ENCODE assay signal across 21 mouse cellular contexts in the genomic region with DNA sequence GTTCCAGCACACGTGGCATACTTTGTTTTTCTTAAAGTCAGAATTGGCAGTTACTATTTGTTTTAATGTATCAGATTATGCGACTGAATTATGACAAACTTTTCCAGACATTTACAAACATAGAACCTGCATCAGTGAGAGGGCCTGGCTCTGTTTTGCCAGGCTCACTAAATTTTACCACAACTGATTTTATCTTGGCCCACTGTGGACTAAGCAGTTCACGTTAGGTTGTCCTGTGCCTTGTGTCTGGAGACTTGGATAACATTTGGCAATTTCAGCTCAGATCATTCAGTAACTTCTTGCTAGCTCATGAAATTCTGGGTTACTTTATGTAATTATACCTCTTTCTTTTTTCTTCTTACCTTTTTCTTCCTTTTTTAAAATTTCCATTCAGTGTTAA. TPM values are rescaled to one million over a fixed set of nuclear protein-coding genes. Genes with fewer than 3 reads are reported as not detected.
A peak's percentile ranks its signal among the peaks of the same experiment; 100 is the strongest.
DNase-seq lines count a peak whose midpoint lies in the region; ATAC-seq lines count a peak whose summit lies in the region.
"Had no signal": no experiment of that assay in that cellular context is flagged by ENCODE, and none has a peak within 500 bp of the region (broad histone marks: within the 10 kb centered on the region; RNA-seq: fewer than 3 reads in every experiment).

No protein-coding gene starts in this region.

- H3K36me3 ChIP-seq in midbrain, embryonic 11.5 days (ENCODE audit: control insufficient read depth, insufficient read depth, low read length), result 0 out of 2 replicates have a peak, but pooled peaks cover 2% of the 10 kb centered on the region
- H3K36me3 ChIP-seq in midbrain, embryonic 10.5 days, result peaks cover 70% of the 10 kb centered on the region

- no peaks in the 10 kb centered on the region for H3K27me3 ChIP-seq in midbrain, embryonic 11.5 days (ENCODE audit: control insufficient read depth, insufficient read depth, low read length)
- no peaks in the 10 kb centered on the region for H3K27me3 ChIP-seq in midbrain, embryonic 10.5 days (ENCODE audit: low read depth, poor library complexity, severe bottlenecking)
- H3K27me3 ChIP-seq: embryonic facial prominence, embryonic 12.5 days; forebrain, embryonic 13.5 days; forebrain, embryonic 15.5 days; Patski had no signal

- no peak for ATAC-seq in midbrain, embryonic 11.5 days (ENCODE audit: low FRiP score)
- peak; percentile 50; the same call in 1 of the 2 replicates for ATAC-seq in megakaryocyte progenitor cell, adult 5-6 weeks (replicated peaks; ENCODE audit: poor library complexity)
- ATAC-seq: activated CD4-positive, CD25-positive, alpha-beta regulatory T cell, adult 4 months; forebrain, embryonic 13.5 days; forebrain, embryonic 15.5 days; forebrain, postnatal 0 days; Patski had no signal

- 84% methylated on average over 3 of the region's 3 CpGs for WGBS in midbrain, embryonic 11.5 days
- 83% methylated on average over 3 of the region's 3 CpGs for WGBS in midbrain, embryonic 10.5 days

- no peak overlapping the region for H3K9ac ChIP-seq in midbrain, embryonic 11.5 days (ENCODE audit: low read length)
- H3K9ac ChIP-seq: embryonic facial prominence, embryonic 12.5 days; forebrain, embryonic 13.5 days; forebrain, embryonic 15.5 days; forebrain, postnatal 0 days had no signal

- H3K27ac ChIP-seq in midbrain, embryonic 11.5 days (ENCODE audit: low read depth, low read length), result no peak overlapping the region
- no peak overlapping the region for H3K27ac ChIP-seq in midbrain, embryonic 10.5 days (replicated peaks)
- H3K27ac ChIP-seq: embryonic facial prominence, embryonic 10.5 days; embryonic facial prominence, embryonic 12.5 days; forebrain, embryonic 13.5 days; forebrain, embryonic 15.5 days had no signal

- peaks cover 3% of the 10 kb centered on the region for H3K4me1 ChIP-seq in midbrain, embryonic 11.5 days (ENCODE audit: control insufficient read depth, insufficient read depth, low read length)
- H3K4me1 ChIP-seq in midbrain, embryonic 10.5 days, result peaks cover 16% of the 10 kb centered on the region

- DNase-seq in midbrain, embryonic 11.5 days (ENCODE audit: low spot score, missing footprints), result peak; percentile 57
- DNase-seq in midbrain, embryonic 10.5 days (ENCODE audit: low spot score), result no peak
- peak; percentile 0 for DNase-seq in yolk sac, embryonic 10.5 days (ENCODE audit: low spot score)
- no peak for DNase-seq in testis, postnatal 10 days (ENCODE audit: low spot score)
- no peak for DNase-seq in layer of hippocampus, postnatal 14 days (ENCODE audit: low spot score in 2 of 2)
- DNase-seq: adrenal gland, adult 8-10 months; adrenal gland, postnatal 14 days; adrenal gland, postnatal 36 days; cerebellum, adult 11-12 months; cerebellum, adult 2 months; cerebellum, adult 9-10 months; cerebellum, postnatal 10 days; cerebellum, postnatal 25 days; forebrain, postnatal 0 days had no signal

- H3K9me3 ChIP-seq in midbrain, embryonic 11.5 days (ENCODE audit: control insufficient read depth, low read length), result no peaks in the 10 kb centered on the region
- no peaks in the 10 kb centered on the region for H3K9me3 ChIP-seq in midbrain, embryonic 10.5 days (replicated peaks)
- H3K9me3 ChIP-seq: embryonic facial prominence, embryonic 10.5 days; embryonic facial prominence, embryonic 12.5 days; forebrain, embryonic 13.5 days; forebrain, embryonic 15.5 days had no signal

- H3K4me3 ChIP-seq in midbrain, embryonic 11.5 days (ENCODE audit: low read depth, low read length), result no peak overlapping the region
- no peak overlapping the region for H3K4me3 ChIP-seq in midbrain, embryonic 10.5 days
- H3K4me3 ChIP-seq: embryonic facial prominence, embryonic 10.5 days; embryonic facial prominence, embryonic 12.5 days; forebrain, embryonic 13.5 days; forebrain, embryonic 15.5 days had no signal

- H3K4me2 ChIP-seq in midbrain, embryonic 11.5 days, result no peak overlapping the region
- H3K4me2 ChIP-seq: embryonic facial prominence, embryonic 12.5 days; forebrain, embryonic 13.5 days; forebrain, embryonic 15.5 days had no signal

RNA-seq across cellular contexts. Expression of gene Naa30, which starts 7.7 kb away (rescaled TPM):
- 18.1 and 19.4 TPM in 2 replicates for polyA plus RNA-seq in midbrain, embryonic 11.5 days (2014; fragmentation: Nextera tagmentation; extraction: Ambion mirVana)
- polyA plus RNA-seq in midbrain, embryonic 10.5 days (2016; fragmentation: Nextera tagmentation; extraction: Ambion mirVana), result 10.4 and 11.1 TPM in 2 replicates
- total RNA-seq in megakaryocyte progenitor cell, adult 5-6 weeks (2015), result 21.6 and 21.8 TPM in 2 replicates
- total RNA-seq in megakaryocyte progenitor cell, adult 5-6 weeks (2017), result 26.8 and 29.1 TPM in 2 replicates
- 10 to 100 TPM; 34.3 to 36.4 TPM for total RNA-seq in layer of hippocampus, postnatal 14 days (2021)

Comparison
In these comparisons a context has a peak if more than half of its experiments do, and no peak if none do; other contexts are left out.
1. DNase-seq: peak in midbrain, embryonic 11.5 days (single experiment) and yolk sac, embryonic 10.5 days (single experiment); none in midbrain, embryonic 10.5 days (single experiment), testis, postnatal 10 days (single experiment) and layer of hippocampus, postnatal 14 days (0 of 2).